Mouse (Mus musculus) heart, postnatal 0 days (tissue): ENCODE results near the gene Psmd14.

ENCODE experiments used
- CTCF ChIP-seq: IDR thresholded peaks from 2 replicates; pipeline ENCODE4 v1.5.1; 2016; ENCODE audit warnings: antibody characterized with exemption, control low read depth, low read depth
- EP300 ChIP-seq: IDR thresholded peaks from 2 replicates; pipeline ENCODE4 v1.6.1; 2016; ENCODE audit warnings: antibody characterized with exemption, low read depth

DNA sequence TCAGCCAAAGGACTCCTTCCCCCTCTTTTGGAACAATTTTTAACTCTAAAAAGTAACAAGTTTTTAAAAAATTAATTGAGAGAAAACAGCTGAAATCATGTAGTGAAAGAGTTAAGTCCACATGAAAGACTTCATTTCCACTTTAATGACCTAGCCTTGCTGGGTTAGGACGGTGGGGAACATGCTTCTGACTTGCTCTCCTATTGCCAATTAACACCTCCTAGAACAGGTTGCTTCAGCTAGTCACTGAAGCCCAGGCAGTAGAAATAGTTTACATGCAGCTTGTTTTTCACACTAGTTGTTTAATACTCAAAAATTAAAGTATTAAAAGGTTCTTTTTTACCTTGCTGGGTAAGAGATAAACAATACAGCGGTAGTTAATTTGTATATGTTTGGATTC is 39.8 kb downstream of the Psmd14 start:
- no peak for TF ChIP-seq CTCF
- TF ChIP-seq EP300, result no peak
